ENCODE assay signal across 13 mouse cellular contexts in the genomic region with DNA sequence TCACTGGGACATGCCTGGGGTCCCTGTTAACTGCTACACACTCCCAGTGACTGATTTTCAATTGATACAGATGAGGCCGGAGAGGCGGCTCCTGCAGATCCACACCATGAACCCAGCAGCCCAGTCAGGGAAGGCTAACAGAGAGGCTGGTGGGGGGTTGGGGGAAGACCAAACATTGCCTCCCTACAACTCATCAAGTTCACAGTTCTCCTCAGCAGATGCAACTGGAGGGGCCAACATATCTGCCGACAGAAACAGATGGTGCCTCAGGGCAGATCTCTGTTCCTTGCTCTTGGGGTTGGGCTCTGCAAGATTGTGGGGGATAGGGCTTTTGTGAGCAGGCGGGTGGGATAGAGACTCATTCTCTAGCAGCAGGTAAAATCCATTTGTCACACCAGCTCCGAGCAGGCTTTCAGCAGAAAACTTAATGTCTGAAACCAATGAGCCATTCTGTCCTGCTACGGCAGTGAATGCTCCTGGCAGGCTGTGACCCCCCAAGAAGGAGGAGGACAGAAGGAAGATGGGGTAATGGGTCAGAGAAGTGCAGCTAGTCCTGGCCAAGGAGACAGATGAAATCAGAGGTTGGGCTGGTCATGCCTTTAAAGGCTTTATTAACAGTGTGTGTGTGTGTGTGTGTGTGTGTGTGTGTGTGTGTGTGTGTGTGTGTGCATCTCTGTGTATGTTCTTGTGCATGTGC.
DNase-seq lines count a peak whose midpoint lies in the region; ATAC-seq lines count a peak whose summit lies in the region.
"Had no signal": no experiment of that assay in that cellular context is flagged by ENCODE, and none has a peak within 500 bp of the region (broad histone marks: within the 10 kb centered on the region; RNA-seq: fewer than 3 reads in every experiment).

No protein-coding gene starts in this region.

- H3K27me3 ChIP-seq in hindbrain, embryonic 10.5 days (ENCODE audit: insufficient read depth, poor library complexity, severe bottlenecking), result peaks cover 36% of the 10 kb centered on the region
- no peaks in the 10 kb centered on the region for H3K27me3 ChIP-seq in midbrain, embryonic 13.5 days
- H3K27me3 ChIP-seq: heart, embryonic 15.5 days had no signal

- no peak overlapping the region for H3K4me3 ChIP-seq in hindbrain, embryonic 10.5 days
- no peak overlapping the region for H3K4me3 ChIP-seq in midbrain, embryonic 13.5 days (replicated peaks)
- H3K4me3 ChIP-seq: heart, embryonic 15.5 days; left cerebral cortex, adult 2 months had no signal

- WGBS in hindbrain, embryonic 10.5 days, result 17% methylated on average over 6 of the region's 6 CpGs
- WGBS in midbrain, embryonic 13.5 days, result 23% methylated on average over 6 of the region's 6 CpGs

- peaks cover 21% of the 10 kb centered on the region for H3K4me1 ChIP-seq in hindbrain, embryonic 10.5 days (replicated peaks)
- H3K4me1 ChIP-seq in midbrain, embryonic 13.5 days (replicated peaks), result peaks cover 60% of the 10 kb centered on the region

- peak; percentile 73 for ATAC-seq in midbrain, embryonic 13.5 days
- ATAC-seq in granulocyte monocyte progenitor cell, adult 5-6 weeks (replicated peaks; ENCODE audit: poor library complexity, severe bottlenecking), result no peak

- no peaks in the 10 kb centered on the region for H3K9me3 ChIP-seq in hindbrain, embryonic 10.5 days
- no peaks in the 10 kb centered on the region for H3K9me3 ChIP-seq in midbrain, embryonic 13.5 days
- H3K9me3 ChIP-seq: heart, embryonic 15.5 days had no signal

- H3K36me3 ChIP-seq in hindbrain, embryonic 10.5 days, result no peaks in the 10 kb centered on the region
- no peaks in the 10 kb centered on the region for H3K36me3 ChIP-seq in midbrain, embryonic 13.5 days
- H3K36me3 ChIP-seq: heart, embryonic 15.5 days had no signal

- peak; percentile 39 for DNase-seq in retina, postnatal 1 day
- DNase-seq in retina, embryonic 14.5 days (ENCODE audit: low spot score), result no peak
- DNase-seq in hindbrain, embryonic 10.5 days (ENCODE audit: low spot score), result peak; percentile 57
- DNase-seq in right cerebral cortex, postnatal 14 days, result no peak
- no peak for DNase-seq in layer of hippocampus, adult 11-12 months (ENCODE audit: low spot score)
- DNase-seq: cerebellum, adult 8-10 months; gastrocnemius, postnatal 14 days; kidney, adult 18-20 months had no signal

- H3K27ac ChIP-seq in hindbrain, embryonic 10.5 days, result peak overlapping the region; percentile 25; the same call in 1 of the 2 replicates
- H3K27ac ChIP-seq in midbrain, embryonic 13.5 days, result peak overlapping the region; percentile 60
- H3K27ac ChIP-seq: heart, embryonic 15.5 days; left cerebral cortex, adult 2 months; liver, embryonic 14.5 days had no signal

- no peak overlapping the region for H3K9ac ChIP-seq in midbrain, embryonic 13.5 days (replicated peaks)
- H3K9ac ChIP-seq: heart, embryonic 15.5 days; liver, embryonic 14.5 days had no signal

- no peak overlapping the region for H3K4me2 ChIP-seq in midbrain, embryonic 13.5 days (replicated peaks)

Comparison
In these comparisons a context has a peak if more than half of its experiments do, and no peak if none do; other contexts are left out.
1. DNase-seq: peak in retina, postnatal 1 day (single experiment) and hindbrain, embryonic 10.5 days (single experiment); none in retina, embryonic 14.5 days (single experiment), right cerebral cortex, postnatal 14 days (single experiment) and layer of hippocampus, adult 11-12 months (single experiment).